Mouse (Mus musculus) kidney, adult 2 months (tissue): ENCODE measurements around the gene Tmod2.

Source experiments
- CTCF ChIP-seq: fragments of 200-500 bp; conservative IDR thresholded peaks from 2 replicates; pipeline ENCODE4 v1.5.1; 2011; ENCODE audit warnings: low read depth, mild to moderate bottlenecking, control low read depth, low read length, moderate library complexity, mixed read lengths; ENCODE audit not compliant: insufficient read depth, insufficient read length
- POLR2A ChIP-seq: fragments of 200-500 bp; IDR thresholded peaks from one replicate; pipeline ENCODE4 v1.6.1; 2011; ENCODE audit warnings: low read depth, low read length, control low read depth

DNA sequence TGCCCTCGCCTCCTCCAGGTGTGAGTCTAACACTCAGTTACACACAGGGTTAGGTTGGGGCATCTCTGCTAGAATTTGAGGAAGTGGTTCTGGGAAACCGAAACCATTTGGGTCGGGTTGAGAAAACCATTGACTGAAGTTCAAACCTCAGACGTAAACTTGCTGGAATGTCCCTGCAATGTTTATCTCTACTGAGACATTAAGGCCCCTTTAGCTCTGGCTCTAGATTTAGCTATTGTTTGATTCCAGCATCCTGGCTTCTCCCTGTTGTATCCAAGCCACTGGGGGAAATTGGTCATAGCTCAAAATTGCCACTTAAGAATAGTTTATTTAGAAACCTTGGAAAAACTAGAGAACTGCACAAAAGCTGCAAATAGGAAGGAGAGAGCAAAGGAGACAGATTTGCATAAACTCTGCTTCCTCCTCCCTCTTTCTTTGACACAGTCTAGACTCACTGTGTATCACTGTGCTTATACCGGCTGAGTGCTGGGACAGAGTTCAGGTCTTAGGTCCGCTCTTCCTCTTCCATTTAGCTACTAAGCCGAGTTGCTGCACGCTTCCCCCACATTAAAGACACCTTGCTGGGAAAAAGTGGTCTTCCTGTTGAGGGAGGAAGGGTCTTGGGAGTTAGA, 19.8 kb upstream of the Tmod2 start:
- no peak for TF ChIP-seq POLR2A
- TF ChIP-seq CTCF = no peak
